Mouse (Mus musculus) T-cell, adult 2 months (primary cell): ENCODE measurements around the gene Fam189a1.

Experiments used
- DNase-seq: peaks from one replicate; pipeline ENCODE4 v3.0.0; 2022; ENCODE audit warnings: low spot score

The Fam189a1 gene

DNA sequence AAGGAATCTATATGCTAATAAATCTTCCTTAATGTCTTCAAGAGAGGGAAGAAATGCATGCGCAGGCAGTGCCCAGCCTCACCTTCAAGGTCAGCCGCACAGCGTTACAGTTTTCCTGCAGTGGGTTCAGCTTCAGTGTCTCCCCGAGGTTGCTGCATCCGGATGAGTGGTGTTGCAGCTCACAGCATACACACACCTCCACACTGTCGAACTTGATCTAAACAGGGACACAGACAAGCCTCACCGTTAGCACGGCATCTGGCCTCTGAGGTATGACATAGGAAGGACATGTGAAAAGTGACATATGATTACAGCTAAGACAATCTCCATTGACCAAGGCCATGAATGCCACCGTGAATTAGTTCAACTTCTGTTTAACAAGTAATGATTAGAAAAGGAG is 336.7 kb downstream of the Fam189a1 start:
- no peak for DNase-seq

GRCm38 (mm10) chr7:64808876-64809275 is 347.5 kb downstream of the Fam189a1 start:
- no peak for DNase-seq

- no peak for DNase-seq
Observed at GRCm38 (mm10) chr7:64805100-64805499, 351.3 kb downstream of the Fam189a1 start.

- DNase-seq, result no peak
Observed at GRCm38 (mm10) chr7:64795554-64795953, 360.8 kb downstream of the Fam189a1 start.

- no peak for DNase-seq
Observed at GRCm38 (mm10) chr7:64792031-64792430, 364.3 kb downstream of the Fam189a1 start.

- no peak for DNase-seq
Observed at GRCm38 (mm10) chr7:64791145-64791544, 365.2 kb downstream of the Fam189a1 start.

- DNase-seq, result no peak
Observed at GRCm38 (mm10) chr7:64785040-64785439, 371.3 kb downstream of the Fam189a1 start.

DNA sequence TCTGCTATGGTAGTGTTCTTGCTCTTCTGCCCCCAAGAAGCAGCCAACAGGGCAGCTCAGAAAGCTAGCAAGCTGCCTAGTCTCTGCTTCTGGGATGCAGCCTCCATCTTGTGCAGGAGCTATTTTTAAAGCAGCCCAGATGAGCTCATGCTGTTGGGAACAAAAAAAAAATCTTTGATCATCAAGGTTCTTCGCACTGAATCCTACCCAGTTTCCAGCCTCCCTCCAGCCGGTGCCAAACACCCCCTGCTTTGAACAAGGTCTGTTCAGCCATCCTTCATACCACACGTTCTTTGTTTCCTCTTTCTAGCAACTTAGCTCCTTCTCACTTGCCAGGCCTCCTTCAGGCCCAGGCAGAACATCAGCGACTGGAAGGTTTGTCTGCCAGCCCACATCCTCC is 376.9 kb downstream of the Fam189a1 start:
- DNase-seq, result no peak

DNA sequence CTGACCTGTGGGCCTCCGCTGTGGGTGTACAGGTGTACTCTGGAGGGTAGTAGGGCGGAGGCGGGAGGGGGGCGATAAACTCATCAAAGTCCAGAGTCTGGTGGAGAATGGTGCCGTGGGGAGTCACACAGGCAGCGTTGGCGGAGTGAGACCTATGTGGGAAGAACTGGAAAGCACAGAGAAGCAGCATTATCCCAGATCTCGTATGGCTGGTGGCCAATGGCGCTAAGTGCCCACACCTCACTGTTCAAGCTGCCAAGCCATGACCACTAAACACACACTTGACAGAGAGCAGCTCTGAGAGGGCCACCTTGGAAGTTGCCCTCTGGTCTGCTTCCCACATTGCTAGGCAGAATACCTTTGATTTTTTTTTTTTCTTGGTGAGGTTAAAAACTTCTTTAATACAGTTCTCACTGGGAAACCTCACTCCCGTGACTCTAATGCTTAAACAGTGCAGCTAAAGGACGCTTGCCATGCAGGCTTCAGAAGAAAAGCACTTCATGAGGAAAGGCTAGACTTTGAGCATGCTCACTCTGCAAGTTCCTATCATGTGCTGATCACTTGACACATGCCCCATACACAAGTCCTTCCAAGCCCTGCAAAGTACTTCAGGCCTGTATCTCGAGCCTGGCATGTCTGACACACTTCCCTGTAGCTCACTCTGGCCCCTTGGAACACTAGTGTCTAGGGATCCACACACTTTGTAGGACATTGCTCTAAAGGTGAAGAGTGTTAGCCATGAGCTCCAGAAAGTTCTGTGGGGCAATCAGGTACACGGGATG is 379.5 kb downstream of the Fam189a1 start:
- DNase-seq, result no peak

DNA sequence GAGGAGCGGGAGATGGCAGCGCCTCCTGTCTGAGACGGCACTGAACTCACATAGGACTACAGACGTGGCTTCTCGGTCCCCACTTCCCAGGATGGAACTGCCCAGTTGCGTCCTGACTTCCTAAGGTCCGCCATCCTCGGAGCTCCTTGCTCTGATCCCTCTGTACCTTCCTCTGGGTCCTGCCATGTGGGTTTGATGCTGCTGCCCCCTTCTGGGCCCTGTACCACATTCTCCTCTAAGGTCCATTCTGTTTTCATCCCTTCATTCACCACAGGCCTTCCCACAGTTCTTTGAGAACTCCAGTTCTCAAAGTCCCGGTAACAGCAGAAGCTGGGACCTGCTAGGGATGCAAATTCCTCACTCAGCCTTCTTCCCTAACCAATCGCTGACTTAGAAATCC is 382.9 kb downstream of the Fam189a1 start:
- no peak for DNase-seq

- DNase-seq, result no peak
Observed at GRCm38 (mm10) chr7:64770779-64771390, 385.5 kb downstream of the Fam189a1 start.

DNA sequence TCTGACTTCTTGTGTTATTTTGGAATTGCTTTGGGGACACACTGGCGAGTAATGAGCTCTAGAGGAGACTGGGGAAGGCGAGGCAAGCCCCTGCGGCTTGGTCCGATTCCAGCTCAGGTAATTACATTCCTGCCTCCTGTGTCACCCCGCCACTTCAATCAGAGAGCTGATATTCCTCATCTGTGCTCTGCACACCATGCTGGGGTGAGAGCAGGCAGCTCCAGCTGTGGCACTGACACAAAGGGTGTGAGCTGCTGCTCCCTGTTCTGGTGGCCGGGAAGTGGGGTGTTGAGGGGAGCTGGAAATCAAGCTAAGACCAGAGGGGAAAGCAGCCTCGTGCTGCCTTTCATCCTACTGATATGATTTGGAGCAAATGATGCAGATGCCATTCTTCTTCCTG is 386.6 kb downstream of the Fam189a1 start:
- no peak for DNase-seq

GRCm38 (mm10) chr7:64765595-64765994 is 390.8 kb downstream of the Fam189a1 start:
- no peak for DNase-seq

DNA sequence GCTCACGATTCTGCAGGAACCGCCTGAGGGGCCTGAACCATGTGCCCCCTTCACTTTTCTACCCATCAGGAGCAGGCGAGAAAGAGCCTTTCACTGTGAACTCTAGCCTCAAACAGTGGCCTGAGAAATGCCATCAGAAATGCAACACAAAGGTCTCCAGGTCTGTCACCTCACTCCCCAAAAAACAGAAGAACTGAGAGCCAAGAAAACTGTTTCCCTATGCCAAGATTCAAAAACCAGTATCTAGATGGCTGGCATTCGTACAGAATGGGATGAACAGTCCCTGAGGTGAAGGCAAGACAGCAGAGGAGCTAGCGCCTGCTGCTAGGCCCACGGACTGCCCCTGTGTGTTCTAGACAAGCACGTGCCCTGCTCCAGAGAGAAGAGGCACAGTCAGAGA is 401.2 kb downstream of the Fam189a1 start:
- DNase-seq, result no peak

GRCm38 (mm10) chr7:64754161-64754560 is 402.2 kb downstream of the Fam189a1 start:
- DNase-seq, result no peak

DNA sequence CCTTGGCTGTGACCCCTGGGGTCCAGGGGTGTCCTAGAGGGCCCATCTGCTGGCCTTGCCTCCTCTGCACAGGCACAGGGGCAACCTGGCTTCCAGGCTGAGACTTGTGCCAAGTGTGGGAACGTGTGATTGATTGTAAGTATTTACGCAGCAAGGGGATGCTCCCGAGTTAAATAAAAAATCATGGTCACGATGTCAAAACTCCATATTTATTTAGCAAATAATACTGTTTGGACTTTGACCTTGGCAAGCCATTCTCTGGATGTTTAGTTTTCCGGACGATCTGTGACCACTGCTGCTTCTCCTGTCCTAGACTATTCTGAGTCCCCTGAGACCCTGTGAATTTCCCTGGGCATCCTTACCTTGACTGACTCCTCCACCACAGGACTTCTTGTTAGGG is 402.7 kb downstream of the Fam189a1 start:
- no peak for DNase-seq

GRCm38 (mm10) chr7:64752133-64752532 is 404.2 kb downstream of the Fam189a1 start:
- no peak for DNase-seq

GRCm38 (mm10) chr7:64751465-64751864 is 404.9 kb downstream of the Fam189a1 start:
- no peak for DNase-seq

DNA sequence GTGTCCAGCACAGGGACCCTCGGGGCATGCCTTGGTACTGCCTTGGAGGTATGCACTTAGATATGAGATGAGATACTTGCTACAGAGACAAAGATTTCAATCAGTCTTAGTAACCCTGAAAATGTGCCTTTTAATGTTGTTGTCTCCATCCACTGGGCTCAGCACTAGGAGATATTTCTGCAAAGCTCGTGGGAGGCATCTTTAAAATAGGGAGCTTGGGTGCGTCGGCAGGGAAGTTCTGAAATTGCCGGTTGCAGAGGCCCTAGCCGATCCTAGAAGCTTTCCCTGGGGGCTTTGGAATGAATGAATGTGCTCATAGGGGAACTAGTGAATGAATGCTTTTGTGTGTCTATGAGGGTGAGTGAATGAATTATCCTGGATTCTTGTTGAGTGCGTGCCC is 412.8 kb downstream of the Fam189a1 start:
- DNase-seq, result no peak

DNA sequence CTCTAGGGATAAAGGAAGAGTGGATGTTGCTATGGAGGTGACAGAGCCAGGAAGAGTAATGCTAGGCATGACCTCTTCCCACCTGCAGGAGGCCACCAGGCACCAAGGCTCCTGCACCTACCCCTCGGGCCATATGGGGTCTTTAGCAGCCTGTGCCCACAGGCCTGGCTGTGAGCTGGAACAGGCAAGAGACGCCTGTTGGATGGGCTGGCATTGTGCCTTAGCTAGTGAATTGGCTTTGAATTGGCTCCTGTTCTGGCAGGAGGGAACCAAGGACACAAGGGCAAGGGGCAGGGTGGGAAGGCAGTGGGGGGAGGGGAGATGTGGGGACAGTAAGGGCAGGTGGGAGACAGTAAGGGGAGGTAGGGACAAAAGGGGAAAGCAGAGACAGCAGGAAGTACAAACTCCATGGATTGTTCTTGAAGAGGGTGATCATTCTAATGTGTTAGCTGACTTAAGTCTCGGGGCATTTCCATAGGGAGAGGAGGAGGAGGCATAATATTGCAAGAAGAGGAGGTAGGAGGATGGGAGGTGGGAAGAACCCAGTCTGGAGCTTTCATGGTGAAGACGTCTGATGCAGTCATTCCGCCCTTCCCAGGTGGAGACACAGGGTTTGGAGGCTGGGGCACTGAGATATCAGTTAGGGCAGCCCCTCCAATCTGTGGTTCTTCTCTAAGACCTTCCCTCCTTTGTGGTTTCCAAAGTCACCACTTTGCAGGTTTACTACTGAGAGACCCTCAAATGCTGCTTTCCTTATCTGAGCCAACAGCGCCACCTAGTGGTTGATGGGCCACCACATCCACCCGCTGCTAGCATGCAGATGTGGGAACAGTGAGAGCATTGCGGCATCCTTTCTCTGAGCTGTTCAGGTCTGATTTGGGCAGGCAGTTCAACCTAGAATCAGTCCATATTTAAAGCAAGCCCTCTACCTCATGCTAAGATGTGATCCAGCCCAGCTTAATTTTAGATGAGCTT is 414.8 kb downstream of the Fam189a1 start:
- DNase-seq, result peak; percentile 31

DNA sequence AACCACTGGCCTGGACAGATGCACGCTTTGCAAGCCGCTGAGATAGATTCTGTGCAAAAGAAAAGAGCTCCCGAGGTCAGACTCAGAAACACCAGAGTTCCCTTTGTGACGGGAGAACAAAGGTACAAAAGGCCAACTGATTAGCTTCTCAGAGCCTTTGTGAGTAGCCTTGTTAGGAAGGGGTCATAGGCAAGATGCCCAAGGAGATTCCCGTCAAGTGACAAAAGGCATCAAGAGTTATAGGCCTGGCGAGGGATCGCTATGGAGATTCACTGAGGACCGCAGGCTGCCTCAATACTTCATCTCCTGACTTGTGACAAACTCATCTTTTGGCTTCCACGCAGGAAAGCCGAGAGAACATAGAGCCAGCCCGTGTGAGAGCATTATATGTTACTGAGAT is 417.2 kb downstream of the Fam189a1 start:
- DNase-seq, result no peak

DNA sequence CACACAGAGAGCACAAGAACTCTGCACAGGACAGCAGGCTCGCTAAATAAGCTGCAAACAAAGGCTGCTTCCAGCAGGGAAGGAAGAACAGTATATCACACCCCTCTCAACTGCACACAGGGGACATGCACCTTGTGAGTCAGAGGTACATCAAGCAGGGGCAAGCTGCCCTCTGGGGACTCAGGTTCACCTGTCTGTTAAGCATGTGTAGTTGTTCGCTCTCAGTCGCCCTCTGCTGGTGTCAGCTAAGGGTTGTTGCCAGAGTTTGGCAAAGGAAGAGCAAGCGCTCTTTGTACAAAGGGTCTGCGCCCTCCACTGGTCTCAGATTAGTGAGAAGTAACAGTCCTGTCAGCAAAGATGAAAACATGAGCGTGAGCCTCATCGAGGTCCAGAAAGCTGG is 426.6 kb downstream of the Fam189a1 start:
- DNase-seq, result no peak

DNA sequence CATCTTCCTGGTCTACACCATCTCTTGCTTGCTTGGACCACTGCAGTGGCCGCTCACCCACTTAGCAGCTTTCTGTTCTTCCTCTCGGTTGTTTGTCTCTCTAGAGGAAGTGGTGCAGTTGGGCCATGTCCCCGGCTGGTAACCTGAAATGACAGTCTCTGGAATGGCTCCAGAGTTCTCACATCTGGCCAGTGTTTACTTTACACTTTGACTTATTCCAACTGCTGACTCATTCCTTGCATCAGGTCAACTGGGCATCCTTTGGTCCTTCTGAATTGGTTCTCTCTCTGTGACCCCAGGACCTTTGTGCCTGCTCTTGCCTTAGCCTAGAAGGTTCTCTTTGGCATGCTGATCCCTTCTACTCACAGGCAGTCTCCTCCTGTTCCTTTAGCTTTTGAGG is 427.6 kb downstream of the Fam189a1 start:
- DNase-seq, result no peak
